12 mouse cellular contexts compared by ENCODE assay signal in genomic region chr14:45600587-45600986, GRCm38 (mm10). TPM values are rescaled to one million over a fixed set of nuclear protein-coding genes. Genes with fewer than 3 reads are reported as not detected.
DNase-seq lines count a peak whose midpoint lies in the region; ATAC-seq lines count a peak whose summit lies in the region.
"Had no signal": no experiment of that assay in that cellular context is flagged by ENCODE, and none has a peak within 500 bp of the region (broad histone marks: within the 10 kb centered on the region; RNA-seq: fewer than 3 reads in every experiment).

No protein-coding gene starts in this region.

- H3K27me3 ChIP-seq in forebrain, embryonic 16.5 days (replicated peaks; ENCODE audit: control insufficient read depth, insufficient read depth, low read length): no peaks in the 10 kb centered on the region
- no peaks in the 10 kb centered on the region for H3K27me3 ChIP-seq in forebrain, embryonic 10.5 days (ENCODE audit: poor library complexity, severe bottlenecking)
- H3K27me3 ChIP-seq: embryonic facial prominence, embryonic 12.5 days; limb, embryonic 13.5 days had no signal

- peak; percentile 46; the same call in 1 of the 2 replicates for ATAC-seq in forebrain, embryonic 16.5 days

- no peak overlapping the region for H3K9ac ChIP-seq in forebrain, embryonic 16.5 days (replicated peaks; ENCODE audit: low read depth, low read length)
- H3K9ac ChIP-seq: embryonic facial prominence, embryonic 12.5 days; limb, embryonic 13.5 days had no signal

- no peaks in the 10 kb centered on the region for H3K4me1 ChIP-seq in forebrain, embryonic 16.5 days (replicated peaks; ENCODE audit: control insufficient read depth, insufficient read depth, low read length)
- no peaks in the 10 kb centered on the region for H3K4me1 ChIP-seq in forebrain, embryonic 10.5 days
- H3K4me1 ChIP-seq: embryonic facial prominence, embryonic 12.5 days had no signal

- H3K4me2 ChIP-seq in forebrain, embryonic 16.5 days (ENCODE audit: low read length): no peak overlapping the region
- H3K4me2 ChIP-seq: embryonic facial prominence, embryonic 12.5 days; limb, embryonic 13.5 days had no signal

- WGBS in forebrain, embryonic 16.5 days: 81% methylated on average over 9 of the region's 9 CpGs
- 92% methylated on average over 9 of the region's 9 CpGs for WGBS in forebrain, embryonic 10.5 days

- H3K36me3 ChIP-seq in forebrain, embryonic 16.5 days (ENCODE audit: control insufficient read depth, insufficient read depth): no peaks in the 10 kb centered on the region; the same call in 1 of the 2 replicates
- H3K36me3 ChIP-seq in forebrain, embryonic 10.5 days (replicated peaks): peaks cover 31% of the 10 kb centered on the region

- H3K27ac ChIP-seq in forebrain, embryonic 16.5 days (ENCODE audit: low read length): no peak overlapping the region
- no peak overlapping the region for H3K27ac ChIP-seq in forebrain, embryonic 10.5 days
- H3K27ac ChIP-seq: embryonic facial prominence, embryonic 12.5 days; limb, embryonic 13.5 days had no signal

- no peaks in the 10 kb centered on the region for H3K9me3 ChIP-seq in forebrain, embryonic 16.5 days (ENCODE audit: control insufficient read depth, low read length)
- H3K9me3 ChIP-seq in forebrain, embryonic 10.5 days: no peaks in the 10 kb centered on the region
- H3K9me3 ChIP-seq: embryonic facial prominence, embryonic 12.5 days; limb, embryonic 13.5 days had no signal

- no peak overlapping the region for H3K4me3 ChIP-seq in forebrain, embryonic 16.5 days (replicated peaks; ENCODE audit: low read length)
- H3K4me3 ChIP-seq in forebrain, embryonic 10.5 days: no peak overlapping the region
- H3K4me3 ChIP-seq: embryonic facial prominence, embryonic 12.5 days; limb, embryonic 13.5 days had no signal

- no peak for DNase-seq in forebrain, embryonic 10.5 days (ENCODE audit: extremely low spot score, low spot score)
- peak; percentile 13 for DNase-seq in ovary, postnatal 14 days (ENCODE audit: low spot score)
- no peak for DNase-seq in ovary, postnatal 36 days (ENCODE audit: low spot score)
- peak; percentile 45 to 77 for DNase-seq in left cerebral cortex, postnatal 14 days (ENCODE audit: low spot score in 2 of 2)
- peak; percentile 32 to 62 for DNase-seq in right cerebral cortex, postnatal 36 days (ENCODE audit: low spot score in 2 of 2)
- no peak for DNase-seq in adrenal gland, adult 8-10 months
- no peak for DNase-seq in thymus, postnatal 25 days
- DNase-seq: kidney, adult 18-20 months; thymus, adult 18-20 months had no signal

- intact Hi-C loops in left cerebral cortex, postnatal 14 days (cut with DNase I): loop anchor here (5.0 kb wide), 2 partner anchors 33 to 178 kb away; no protein-coding TSS in a partner anchor

RNA-seq across cellular contexts. Expression of gene Ddhd1, which starts 57.4 kb away (rescaled TPM):
- 16.8 and 18.2 TPM in 2 replicates for polyA plus RNA-seq in forebrain, embryonic 16.5 days (2015; fragmentation: Nextera tagmentation; extraction: Ambion mirVana)
- 5.2 and 6.6 TPM in 2 replicates for polyA plus RNA-seq in forebrain, embryonic 10.5 days (2016; fragmentation: Nextera tagmentation; extraction: Ambion mirVana)
- 10 to 100 TPM; 73.9 to 75.6 TPM for total RNA-seq in left cerebral cortex, postnatal 14 days (2021)
- total RNA-seq in adrenal gland, adult 8-10 months (2022): 10 to 100 TPM; 17.1 to 21.1 (median 18.9) TPM

Comparison
In these comparisons a context has a peak if more than half of its experiments do, and no peak if none do; other contexts are left out.
1. DNase-seq: peak in ovary, postnatal 14 days (single experiment), left cerebral cortex, postnatal 14 days (2 of 2) and right cerebral cortex, postnatal 36 days (2 of 2); none in forebrain, embryonic 10.5 days (single experiment), ovary, postnatal 36 days (single experiment), adrenal gland, adult 8-10 months (single experiment) and thymus, postnatal 25 days (single experiment).